Mouse (Mus musculus) olfactory bulb, adult 2 months (tissue): ENCODE data around the gene Ltf. TPM values are rescaled to one million over a fixed set of nuclear protein-coding genes. Genes with fewer than 3 reads are reported as not detected.

Source experiments
- H3K27ac ChIP-seq: fragments of 200-500 bp; 2 replicates; pipeline ENCODE4 v1.5.1; 2012; ENCODE audit warnings: low read depth, low read length; ENCODE audit not compliant: insufficient read depth
- H3K4me1 ChIP-seq: fragments of 200-500 bp; 2 replicates; pipeline ENCODE4 v1.6.1; 2012; ENCODE audit warnings: low read length; ENCODE audit not compliant: control insufficient read depth, insufficient read depth
- H3K4me3 ChIP-seq: fragments of 200-500 bp; 2 replicates; pipeline ENCODE4 v1.5.1; 2012; ENCODE audit warnings: mild to moderate bottlenecking, low read depth, low read length, moderate library complexity; ENCODE audit not compliant: insufficient read depth
- CTCF ChIP-seq: fragments of 200-500 bp; IDR thresholded peaks from 2 replicates; pipeline ENCODE4 v1.5.1; 2012; ENCODE audit warnings: low read depth, mild to moderate bottlenecking, low read length, moderate library complexity; ENCODE audit not compliant: insufficient read depth
- POLR2A ChIP-seq: fragments of 200-500 bp; IDR thresholded peaks from 2 replicates; pipeline ENCODE4 v1.6.1; 2012; ENCODE audit warnings: mild to moderate bottlenecking, low read depth, low read length, moderate library complexity; ENCODE audit not compliant: insufficient read depth
- WGBS: fragments of 180-500 bp; shearing (Covaris S2); methylation state at CpG from one replicate; pipeline ENCODE4 v1.1.7; 2018; 5-methylcytosine and 5-hydroxymethylcytosine counted together
- polyA plus RNA-seq: library from polyadenylated mRNA; stranded (reverse); fragments of >200 nt; gene quantifications from 2 replicates; pipeline ENCODE4 v1.2.4, GENCODE M21; 2012; ENCODE audit warnings: low replicate concordance; ENCODE audit not compliant: missing spikeins, insufficient read depth, insufficient read length

Ltf gene
- polyA plus RNA-seq, 1 experiment = not detected

GRCm38 (mm10) chr9:110990204-110990603, 28.9 kb upstream of the Ltf start, which contains the start of gene Rtp3:
Gene Rtp3, minus strand, starts transcription at chr9:110990583.
- no peak for TF ChIP-seq POLR2A
- no peak for TF ChIP-seq CTCF
- no peak within 1 kb of the TSS for H3K4me3 ChIP-seq
- no peaks in the 10 kb centered on the region for H3K4me1 ChIP-seq
- H3K27ac ChIP-seq = no peak within 1 kb of the TSS
- 68% methylated on average over 6 of the region's 6 CpGs for WGBS

- no peak for TF ChIP-seq CTCF
- no peak for TF ChIP-seq POLR2A
- H3K4me1 ChIP-seq = no peaks in the 10 kb centered on the region
- no peak overlapping the region for H3K4me3 ChIP-seq
- H3K27ac ChIP-seq = no peak overlapping the region
- WGBS = 67% methylated on average over 3 of the region's 3 CpGs
Observed at GRCm38 (mm10) chr9:110993281-110993709, 25.8 kb upstream of the Ltf start.

DNA sequence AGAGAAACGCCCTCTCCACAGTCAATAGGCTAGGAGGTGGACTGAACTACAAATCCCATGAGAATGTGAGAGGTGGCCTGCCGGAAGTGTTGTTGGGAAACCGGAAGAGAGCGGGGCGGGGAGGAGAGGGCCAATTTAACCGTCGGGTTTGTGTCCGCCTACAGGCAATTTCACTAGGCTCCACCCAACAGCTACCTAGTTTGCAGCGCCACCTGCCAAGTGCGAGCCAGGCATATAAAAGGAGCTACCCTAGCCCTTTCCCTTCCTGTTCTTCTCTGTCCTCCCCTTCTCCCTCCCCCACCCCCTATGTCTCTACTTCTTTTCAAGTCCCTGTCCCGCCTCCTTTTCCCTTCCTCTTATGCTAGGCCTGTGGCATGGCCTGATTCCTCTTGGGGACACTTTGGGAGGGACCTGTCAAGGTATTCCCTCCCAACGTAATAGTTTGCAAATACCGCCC, 24.3 kb upstream of the Ltf start:
- H3K27ac ChIP-seq = no peak overlapping the region
- TF ChIP-seq CTCF = no peak
- peak; percentile 29; the same call in 1 of the 2 replicates for TF ChIP-seq POLR2A
- H3K4me1 ChIP-seq = no peaks in the 10 kb centered on the region
- WGBS = 9% methylated on average over 13 of the region's 13 CpGs
- H3K4me3 ChIP-seq = peak overlapping the region; percentile 54

DNA sequence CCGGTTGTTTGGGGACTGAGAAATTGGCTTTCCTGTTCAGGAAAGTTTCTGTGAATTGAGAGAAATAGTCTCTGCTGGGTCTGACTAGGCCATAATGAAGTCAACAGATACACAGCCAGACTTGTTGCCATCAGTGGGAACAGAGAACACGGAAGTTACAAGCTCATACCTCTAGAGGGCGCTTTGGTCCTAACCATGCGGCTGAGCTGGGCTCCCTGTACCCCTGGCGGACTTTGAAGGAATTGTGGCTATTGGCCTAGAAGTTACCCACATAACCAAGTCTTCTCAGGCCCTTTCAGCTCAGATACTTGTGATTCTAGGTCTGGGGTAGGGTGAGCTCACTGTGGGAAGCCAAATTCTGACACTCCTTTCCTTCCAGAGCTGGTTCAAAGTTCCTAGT, 21.8 kb upstream of the Ltf start:
- TF ChIP-seq POLR2A (no peak), CTCF (peak; percentile 88)
- WGBS = 6% methylated on average over 5 of the region's 5 CpGs
- Histone ChIP-seq H3K4me3 (no peak overlapping the region), H3K4me1 (no peaks in the 10 kb centered on the region), H3K27ac (no peak overlapping the region)

DNA sequence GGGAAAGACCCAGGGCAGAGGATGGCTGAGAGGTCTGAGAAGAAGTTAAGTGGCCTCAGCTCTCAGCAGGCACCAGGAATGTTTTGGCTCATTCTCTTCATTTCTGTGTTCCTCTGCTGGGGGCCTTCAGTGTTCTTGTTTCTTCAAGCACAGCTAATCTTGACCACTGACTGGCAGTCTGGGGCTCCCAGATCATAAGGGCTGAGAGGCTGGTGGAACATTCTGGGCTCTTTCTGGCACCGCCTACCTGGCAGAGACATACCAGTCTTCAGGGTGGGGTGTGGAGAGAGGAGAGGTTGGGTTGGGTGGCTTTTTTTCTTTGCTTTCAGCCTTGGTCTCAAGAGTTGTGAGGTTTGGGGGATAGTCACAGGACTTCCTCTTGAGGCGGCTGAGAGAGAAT, 20.0 kb upstream of the Ltf start:
- no peaks in the 10 kb centered on the region for H3K4me1 ChIP-seq
- H3K27ac ChIP-seq = no peak overlapping the region
- TF ChIP-seq CTCF (no peak), POLR2A (no peak)
- WGBS = 95% methylated on average over 2 of the region's 2 CpGs
- no peak overlapping the region for H3K4me3 ChIP-seq

- no peaks in the 10 kb centered on the region for H3K4me1 ChIP-seq
- TF ChIP-seq POLR2A = no peak
- TF ChIP-seq CTCF = no peak
- H3K27ac ChIP-seq = no peak overlapping the region
- H3K4me3 ChIP-seq = no peak overlapping the region
- 82% methylated on average over 10 of the region's 10 CpGs for whole genome bisulfite sequencing
Observed at GRCm38 (mm10) chr9:110999856-111000255, 19.2 kb upstream of the Ltf start.

DNA sequence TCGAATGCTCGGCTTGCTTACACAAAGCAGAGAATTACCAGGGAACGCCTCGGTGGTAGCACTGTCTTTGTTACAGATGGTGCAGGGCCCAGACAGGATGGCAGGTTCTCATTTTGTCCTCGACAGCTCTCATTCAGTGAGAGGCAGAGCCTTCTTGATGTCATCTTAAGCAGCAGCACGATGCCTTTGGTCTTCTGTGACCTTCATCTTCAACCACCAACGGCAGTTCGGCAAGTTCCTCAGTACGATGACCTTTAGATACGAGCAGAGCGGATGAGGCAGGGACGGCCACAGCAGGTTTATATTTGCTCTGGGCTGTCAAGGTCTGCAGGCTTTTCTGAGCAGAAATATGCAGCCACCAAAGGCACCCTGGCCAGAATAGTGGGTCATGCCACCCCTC, 17.4 kb upstream of the Ltf start:
- Histone ChIP-seq H3K4me3 (no peak overlapping the region), H3K27ac (no peak overlapping the region), H3K4me1 (no peaks in the 10 kb centered on the region)
- TF ChIP-seq POLR2A (no peak), CTCF (no peak)
- WGBS = 88% methylated on average over 12 of the region's 12 CpGs

DNA sequence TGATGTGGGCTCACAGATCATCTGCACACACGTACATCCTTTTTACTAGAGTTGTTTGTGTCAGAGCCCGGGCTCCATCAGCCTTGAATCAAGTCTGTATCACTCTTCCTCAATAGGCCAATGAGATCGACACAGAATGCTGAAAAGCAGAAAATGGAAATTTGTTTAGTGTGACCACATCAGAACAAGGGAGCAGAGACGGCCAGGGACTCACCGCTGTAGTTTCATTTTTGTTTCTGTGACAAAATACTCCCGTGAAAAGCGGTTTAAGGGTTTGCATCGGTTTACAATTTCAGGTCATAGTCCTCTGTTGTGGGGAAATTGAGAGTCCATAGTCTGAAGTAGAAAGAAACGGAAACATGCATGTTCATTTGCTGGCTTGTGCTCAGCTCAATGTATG, 15.8 kb upstream of the Ltf start:
- H3K4me3 ChIP-seq = no peak overlapping the region
- H3K4me1 ChIP-seq = no peaks in the 10 kb centered on the region
- 87% methylated on average over 9 of the region's 9 CpGs for WGBS
- no peak for TF ChIP-seq CTCF
- TF ChIP-seq POLR2A = no peak
- no peak overlapping the region for H3K27ac ChIP-seq

GRCm38 (mm10) chr9:111006544-111006943, 12.5 kb upstream of the Ltf start:
- 91% methylated on average over 2 of the region's 2 CpGs for WGBS

GRCm38 (mm10) chr9:111009763-111010162, 9.3 kb upstream of the Ltf start:
- no peaks in the 10 kb centered on the region; the same call in 1 of the 2 replicates for H3K4me1 ChIP-seq
- 75% methylated on average over 3 of the region's 3 CpGs for WGBS
- TF ChIP-seq POLR2A (no peak), CTCF (no peak)

More at GRCm38 (mm10) chr9:111006544-111006943, 12.5 kb upstream of the Ltf start:
- H3K4me1 ChIP-seq = no peaks in the 10 kb centered on the region; the same call in 1 of the 2 replicates
- no peak overlapping the region for H3K27ac ChIP-seq
- TF ChIP-seq CTCF (no peak), POLR2A (no peak)
- no peak overlapping the region for H3K4me3 ChIP-seq

More at GRCm38 (mm10) chr9:111009763-111010162, 9.3 kb upstream of the Ltf start:
- Histone ChIP-seq H3K4me3 (no peak overlapping the region), H3K27ac (no peak overlapping the region)
